Mouse (Mus musculus) liver, embryonic 14.5 days (tissue): ENCODE measurements at regions not wholly inside any gene's neighbourhood (a gene's known extent, or its start where the extent isn't known, plus 50 kb on each side); places are given as distances from the start of the nearest gene placed in this dataset.

Experiments used
- ATAC-seq: fragments of 200-750 bp; cut with Nextera tagmentation; 2 replicates; pipeline ENCODE4 v1.8.0; 2017; ENCODE audit warnings: moderate number of reproducible peaks, mild to moderate bottlenecking, moderate library complexity; ENCODE audit not compliant: insufficient read depth
- DNase-seq, 3 experiments: peaks; one replicate each; pipeline ENCODE4 v3.0.0-alpha.2; 2012 to 2013; ENCODE audit warnings: low read depth in 3 of 3, low spot score in 3 of 3
- H3K27ac ChIP-seq: fragments of 300-500 bp; sonication (generic); 2 replicates; pipeline ENCODE4 v1.5.1; 2014; ENCODE audit warnings: moderate library complexity, mild to moderate bottlenecking, control low read depth, inconsistent platforms
- H3K27me3 ChIP-seq: fragments of 300-500 bp; sonication (generic); 2 replicates; pipeline ENCODE4 v1.6.1; 2014; ENCODE audit warnings: mild to moderate bottlenecking, low read length, moderate library complexity; ENCODE audit not compliant: control insufficient read depth, insufficient read depth
- H3K36me3 ChIP-seq: fragments of 300-500 bp; sonication (generic); replicated peaks from 2 replicates; pipeline ENCODE4 v1.6.1; 2014; ENCODE audit warnings: low read depth; ENCODE audit not compliant: control insufficient read depth, insufficient read depth
- H3K4me1 ChIP-seq, 2 experiments: fragments of 200-500 bp in 1 of 2; fragments of 300-500 bp in 1 of 2; sonication (generic) in 1 of 2; replicated peaks; 2 replicates each; pipeline ENCODE4 v1.6.1; 2012 to 2014; ENCODE audit warnings: antibody characterized with exemption in 1 of 2, inconsistent platforms in 1 of 2, low read length in 1 of 2; ENCODE audit not compliant: control insufficient read depth in 2 of 2, insufficient read depth in 2 of 2
- H3K4me2 ChIP-seq: fragments of 300-500 bp; sonication (generic); 2 replicates; pipeline ENCODE4 v1.6.1; 2014; ENCODE audit warnings: low read depth, mild to moderate bottlenecking, control low read depth, moderate library complexity
- H3K4me3 ChIP-seq, 2 experiments: fragments of 200-500 bp in 1 of 2; fragments of 300-500 bp in 1 of 2; sonication (generic) in 1 of 2; 2 replicates each; pipeline ENCODE4 v1.5.1; 2012 to 2014; ENCODE audit warnings: low read depth in 2 of 2, low read length in 2 of 2, mild to moderate bottlenecking in 2 of 2, control low read depth in 1 of 2, inconsistent platforms in 1 of 2, moderate library complexity in 1 of 2; ENCODE audit not compliant: insufficient read depth in 1 of 2
- H3K9ac ChIP-seq: fragments of 300-500 bp; sonication (generic); replicated peaks from 2 replicates; pipeline ENCODE4 v1.6.1; 2014; ENCODE audit warnings: mild to moderate bottlenecking, control low read depth, moderate library complexity
- H3K9me3 ChIP-seq: fragments of 300-500 bp; sonication (generic); 2 replicates; pipeline ENCODE4 v1.6.1; 2016; ENCODE audit warnings: low read length, mixed read lengths; ENCODE audit not compliant: control insufficient read depth
- CTCF ChIP-seq: IDR thresholded peaks from 2 replicates; pipeline ENCODE4 v1.5.1; 2016; ENCODE audit warnings: antibody characterized with exemption, low read depth, control low read depth
- EP300 ChIP-seq: IDR thresholded peaks from 2 replicates; pipeline ENCODE4 v1.6.1; 2016; ENCODE audit warnings: antibody characterized with exemption, low read depth
- WGBS: fragments of 180-500 bp; shearing (Covaris S2); extraction: QIAGEN DNeasy Blood & Tissue Kit; methylation state at CpG from one replicate; pipeline ENCODE4 v1.1.7; 2014; ENCODE audit not compliant: insufficient replicate concordance; 5-methylcytosine and 5-hydroxymethylcytosine counted together

DNA sequence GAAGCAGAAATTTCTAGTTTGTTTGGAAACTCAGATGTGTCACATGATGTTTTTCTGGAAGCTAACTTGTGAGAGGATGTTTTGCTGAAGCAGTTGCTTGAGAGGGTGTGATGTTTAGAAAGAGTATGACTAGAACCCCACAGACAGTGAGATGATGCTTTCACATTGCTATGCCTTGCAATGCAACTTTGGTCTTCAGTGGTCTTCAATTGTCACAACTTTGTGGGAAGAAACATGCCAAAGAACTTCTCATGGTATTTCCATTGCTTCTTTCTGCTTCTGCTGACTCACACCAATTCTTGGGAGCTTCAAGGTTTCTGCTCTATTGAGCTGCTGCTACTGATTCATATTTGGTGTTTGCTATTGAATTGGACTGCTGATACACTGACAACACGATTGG is 365.3 kb upstream of the Tmem229a start:
- H3K4me3 ChIP-seq = no peak overlapping the region
- no peaks in the 10 kb centered on the region for H3K4me1 ChIP-seq
- ATAC-seq (no peak), DNase-seq (no peak)
- H3K27me3 ChIP-seq = no peaks in the 10 kb centered on the region
- no peaks in the 10 kb centered on the region for H3K36me3 ChIP-seq
- no peak overlapping the region for H3K9ac ChIP-seq
- H3K4me2 ChIP-seq = no peak overlapping the region
- no peak overlapping the region for H3K27ac ChIP-seq
- no peak for TF ChIP-seq EP300
- TF ChIP-seq CTCF = no peak
- 44% methylated on average over 1 of the region's 1 CpGs for WGBS
- H3K9me3 ChIP-seq = no peaks in the 10 kb centered on the region

DNA sequence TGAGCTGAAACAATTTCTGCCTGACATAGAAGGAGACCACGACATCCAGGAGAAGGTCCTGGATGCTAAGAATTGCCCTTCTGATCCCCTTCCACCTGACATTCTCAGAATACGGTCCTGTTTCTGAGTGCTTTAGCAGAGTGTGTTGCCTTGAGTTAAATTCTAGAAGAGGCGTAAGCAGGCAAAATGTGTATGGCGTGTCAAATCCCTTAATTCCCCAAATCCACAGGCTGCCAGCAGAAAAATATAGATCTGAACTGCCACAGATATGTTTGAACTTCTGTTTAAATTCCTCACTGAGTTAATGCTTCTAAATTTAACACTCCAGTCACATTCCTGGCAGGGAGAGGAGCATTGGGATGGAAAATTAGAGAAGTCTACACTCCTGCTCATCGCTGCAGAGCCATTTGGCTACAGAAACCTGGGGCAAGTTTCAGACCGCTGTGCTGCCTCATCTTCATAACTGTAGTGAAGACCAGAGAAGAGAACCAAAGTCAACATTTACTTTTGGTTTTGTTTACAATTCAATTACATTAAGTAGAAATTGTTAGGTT is 364.3 kb upstream of the Tmem229a start:
- no peaks in the 10 kb centered on the region for H3K27me3 ChIP-seq
- 66% methylated on average over 6 of the region's 6 CpGs for WGBS
- no peak overlapping the region for H3K4me3 ChIP-seq
- H3K27ac ChIP-seq = no peak overlapping the region
- no peak overlapping the region for H3K9ac ChIP-seq
- no peaks in the 10 kb centered on the region for H3K4me1 ChIP-seq
- no peaks in the 10 kb centered on the region for H3K36me3 ChIP-seq
- DNase-seq = no peak
- no peaks in the 10 kb centered on the region for H3K9me3 ChIP-seq
- no peak for TF ChIP-seq CTCF
- no peak for TF ChIP-seq EP300
- ATAC-seq = no peak
- no peak overlapping the region for H3K4me2 ChIP-seq

DNA sequence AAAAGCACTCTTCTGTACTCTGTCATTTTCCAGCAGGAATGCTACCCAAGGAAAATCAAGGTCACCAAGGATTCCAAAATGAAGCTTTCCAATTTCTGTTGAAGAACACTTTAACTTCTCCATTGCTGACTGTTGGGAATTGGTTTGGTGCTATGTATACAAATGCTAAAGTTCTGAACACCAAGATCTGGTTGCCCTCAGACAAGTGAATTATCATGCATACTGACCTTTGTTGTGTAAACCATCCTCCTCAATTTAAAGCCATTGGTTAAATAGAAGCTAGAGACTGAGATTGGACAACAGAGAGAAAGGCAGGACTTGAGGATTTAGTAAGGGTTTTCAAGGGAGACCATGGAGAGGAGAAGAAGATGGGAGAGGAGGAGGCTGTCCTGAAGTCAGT is 351.4 kb upstream of the Tmem229a start:
- ATAC-seq (no peak), DNase-seq (no peak)
- TF ChIP-seq CTCF (no peak), EP300 (no peak)

DNA sequence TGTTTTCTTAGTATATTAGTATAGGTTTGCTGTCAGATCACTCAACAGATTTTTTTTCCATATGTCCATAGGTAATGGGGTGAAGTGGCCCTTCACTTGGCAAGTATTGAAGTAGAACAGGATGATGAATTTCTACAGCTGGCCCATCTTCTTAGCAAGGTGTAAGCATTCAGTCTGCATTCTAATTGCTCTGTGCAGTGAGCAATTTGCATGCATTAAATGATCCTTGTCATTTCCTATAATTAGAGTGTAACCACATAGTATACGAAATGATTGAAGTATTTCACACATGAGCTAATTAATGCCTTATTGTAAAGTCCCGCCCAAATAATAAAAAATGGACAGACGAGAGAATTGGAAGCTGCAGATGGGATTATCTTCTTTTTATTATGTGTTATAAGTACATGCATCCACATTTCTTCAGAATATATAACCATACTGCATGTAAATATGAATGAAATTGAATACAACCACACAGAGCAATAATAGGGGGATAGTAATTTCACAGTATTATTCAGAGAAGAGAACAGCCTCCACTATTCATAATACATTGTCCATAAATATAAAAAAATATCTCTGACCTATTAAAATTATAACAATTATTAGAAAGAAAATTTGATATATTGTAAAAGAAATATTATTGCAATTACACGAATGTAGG is 348.9 kb upstream of the Tmem229a start:
- Histone ChIP-seq H3K27ac (no peak overlapping the region), H3K9ac (no peak overlapping the region), H3K27me3 (no peaks in the 10 kb centered on the region), H3K4me2 (no peak overlapping the region), H3K36me3 (no peaks in the 10 kb centered on the region), H3K9me3 (no peaks in the 10 kb centered on the region), H3K4me3 (no peak overlapping the region), H3K4me1 (no peaks in the 10 kb centered on the region)
- WGBS = 59% methylated on average over 4 of the region's 4 CpGs
- no peak for TF ChIP-seq EP300
- TF ChIP-seq CTCF = no peak
- no peak for DNase-seq
- no peak for ATAC-seq

More for the DNA sequence above, 351.4 kb upstream of the Tmem229a start:
- Histone ChIP-seq H3K9ac (no peak overlapping the region), H3K36me3 (no peaks in the 10 kb centered on the region), H3K4me3 (no peak overlapping the region), H3K9me3 (no peaks in the 10 kb centered on the region), H3K27me3 (no peaks in the 10 kb centered on the region), H3K27ac (no peak overlapping the region), H3K4me2 (no peak overlapping the region), H3K4me1 (no peaks in the 10 kb centered on the region)

DNA sequence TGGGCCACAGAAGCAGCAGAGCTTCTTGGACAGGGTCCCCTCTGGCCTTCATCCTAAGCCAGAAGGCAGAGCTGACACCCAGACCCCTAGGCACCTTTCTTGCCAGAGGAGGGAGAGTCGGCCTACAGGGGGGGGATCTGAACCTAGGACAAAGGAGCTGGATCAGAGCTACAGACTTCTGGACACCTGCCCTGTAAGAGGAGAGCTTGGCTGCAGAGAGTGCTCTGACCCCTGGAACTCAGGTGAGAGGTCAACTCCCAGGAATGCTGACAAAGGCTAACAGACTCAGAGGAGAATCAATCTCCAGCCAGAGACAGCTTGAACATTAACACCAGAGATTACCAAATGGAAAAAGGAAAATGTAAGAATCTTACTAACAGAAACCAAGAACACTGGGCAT is 335.5 kb upstream of the Tmem229a start:
- H3K9me3 ChIP-seq = no peaks in the 10 kb centered on the region
- TF ChIP-seq CTCF (no peak), EP300 (no peak)
- WGBS = 44% methylated on average over 1 of the region's 1 CpGs
- H3K9ac ChIP-seq = no peak overlapping the region
- H3K4me2 ChIP-seq = no peak overlapping the region
- no peak overlapping the region for H3K4me3 ChIP-seq
- DNase-seq (no peak), ATAC-seq (no peak)
- H3K27me3 ChIP-seq = no peaks in the 10 kb centered on the region
- no peak overlapping the region for H3K27ac ChIP-seq
- no peaks in the 10 kb centered on the region for H3K36me3 ChIP-seq
- no peaks in the 10 kb centered on the region for H3K4me1 ChIP-seq
